Mouse (Mus musculus) hindbrain, postnatal 0 days (tissue): ENCODE measurements around the gene Slc25a10. TPM values are rescaled to one million over a fixed set of nuclear protein-coding genes. Genes with fewer than 3 reads are reported as not detected.

Source experiments
- ATAC-seq: fragments of 200-750 bp; cut with Nextera tagmentation; 2 replicates; pipeline ENCODE4 v1.8.0; 2017; ENCODE audit warnings: mild to moderate bottlenecking, moderate TSS enrichment, moderate library complexity
- DNase-seq: peaks from one replicate; pipeline ENCODE4 v3.0.0-alpha.2; 2015; ENCODE audit warnings: low spot score
- H3K27ac ChIP-seq: fragments of 300-500 bp; sonication (generic); 2 replicates; pipeline ENCODE4 v1.5.1; 2014; ENCODE audit warnings: mild to moderate bottlenecking
- H3K27me3 ChIP-seq: fragments of 300-500 bp; sonication (generic); 2 replicates; pipeline ENCODE4 v1.6.1; 2014; ENCODE audit warnings: low read length, mixed read lengths; ENCODE audit not compliant: insufficient read depth
- H3K36me3 ChIP-seq: fragments of 300-500 bp; sonication (generic); 2 replicates; pipeline ENCODE4 v1.6.1; 2014; ENCODE audit warnings: low read length, mixed read lengths; ENCODE audit not compliant: insufficient read depth
- H3K4me1 ChIP-seq: fragments of 300-500 bp; sonication (generic); 2 replicates; pipeline ENCODE4 v1.6.1; 2014; ENCODE audit warnings: antibody characterized with exemption, low read length, mixed read lengths; ENCODE audit not compliant: insufficient read depth
- H3K4me2 ChIP-seq: fragments of 300-500 bp; sonication (generic); 2 replicates; pipeline ENCODE4 v1.6.1; 2014; ENCODE audit warnings: low read depth, mild to moderate bottlenecking, low read length, moderate library complexity, mixed read lengths
- H3K4me3 ChIP-seq: fragments of 300-500 bp; sonication (generic); 2 replicates; pipeline ENCODE4 v1.5.1; 2014; ENCODE audit warnings: low read length
- H3K9ac ChIP-seq: fragments of 300-500 bp; sonication (generic); replicated peaks from 2 replicates; pipeline ENCODE4 v1.6.1; 2014; ENCODE audit warnings: mild to moderate bottlenecking, low read length, moderate library complexity, mixed read lengths
- H3K9me3 ChIP-seq: fragments of 300-500 bp; sonication (generic); 2 replicates; pipeline ENCODE4 v1.6.1; 2016; ENCODE audit warnings: low read length, mixed read lengths
- CTCF ChIP-seq: IDR thresholded peaks from 2 replicates; pipeline ENCODE4 v1.5.1; 2016; ENCODE audit warnings: antibody characterized with exemption, control low read depth, low read depth
- WGBS: fragments of 180-500 bp; shearing (Covaris S2); extraction: QIAGEN DNeasy Blood & Tissue Kit; methylation state at CpG from one replicate; pipeline ENCODE4 v1.1.7; 2014; 5-methylcytosine and 5-hydroxymethylcytosine counted together
- polyA plus RNA-seq: library from polyadenylated mRNA; unstranded; fragments of >200 nt; fragmentation: Nextera tagmentation; extraction: Ambion mirVana; gene quantifications from 2 replicates; pipeline ENCODE4 v1.2.1, GENCODE M21; 2015
- total RNA-seq: library from RNA; depleted of rRNA; stranded (reverse); fragments of >200 nt; gene quantifications from 2 replicates; pipeline ENCODE4 v1.2.3, GENCODE M21; 2014

Gene Slc25a10
- total and polyA plus RNA-seq, 2 experiments from 2014 or later: 28.8 to 52.5 TPM

- peak; percentile 96 for ATAC-seq
- Histone ChIP-seq H3K27me3 (no peaks in the 10 kb centered on the region), H3K27ac (peak within 1 kb of the TSS; percentile 88), H3K36me3 (peaks cover 46% of the 10 kb centered on the region), H3K4me1 (peaks cover 9% of the 10 kb centered on the region; the same call in 1 of the 2 replicates), H3K4me2 (peak within 1 kb of the TSS; percentile 81), H3K9ac (peak within 1 kb of the TSS; percentile 92), H3K4me3 (peak within 1 kb of the TSS; percentile 97), H3K9me3 (no peaks in the 10 kb centered on the region)
- TF ChIP-seq CTCF: peak; percentile 8
- under 1% methylated on average over 58 of the region's 60 CpGs for WGBS
- peak; percentile 99 for DNase-seq
Measured at GRCm38 (mm10) chr11:120484265-120484981, 7.2 kb upstream of the Slc25a10 start, which contains the start of gene Mrpl12. Gene Mrpl12, plus strand, starts transcription at chr11:120484613.

GRCm38 (mm10) chr11:120485251-120485650 is 6.4 kb upstream of the Slc25a10 start:
- Histone ChIP-seq H3K4me3 (peak overlapping the region; percentile 97), H3K9me3 (no peaks in the 10 kb centered on the region), H3K27me3 (no peaks in the 10 kb centered on the region), H3K36me3 (peaks cover 38% of the 10 kb centered on the region), H3K9ac (peak overlapping the region; percentile 92), H3K4me1 (peaks cover 9% of the 10 kb centered on the region; the same call in 1 of the 2 replicates), H3K27ac (peak overlapping the region; percentile 88; the same call in 1 of the 2 replicates), H3K4me2 (peak overlapping the region; percentile 81)
- TF ChIP-seq CTCF: no peak
- DNase-seq (no peak), ATAC-seq (no peak)
- 12% methylated on average over 10 of the region's 10 CpGs for WGBS

- Histone ChIP-seq H3K36me3 (peaks cover 18% of the 10 kb centered on the region), H3K27me3 (no peaks in the 10 kb centered on the region), H3K4me2 (no peak overlapping the region), H3K4me3 (no peak overlapping the region), H3K9ac (no peak overlapping the region), H3K9me3 (no peaks in the 10 kb centered on the region), H3K27ac (no peak overlapping the region), H3K4me1 (peaks cover 26% of the 10 kb centered on the region)
- WGBS: 83% methylated on average over 4 of the region's 4 CpGs
- ATAC-seq (no peak), DNase-seq (no peak)
- no peak for TF ChIP-seq CTCF
Measured at GRCm38 (mm10) chr11:120488516-120488915, 3.1 kb upstream of the Slc25a10 start.

GRCm38 (mm10) chr11:120489054-120489761 is 2.4 kb upstream of the Slc25a10 start:
- Histone ChIP-seq H3K27ac (0 out of 2 replicates have a peak overlapping the region, but pooled peaks have one; percentile 15), H3K4me2 (no peak overlapping the region), H3K36me3 (peaks cover 16% of the 10 kb centered on the region), H3K9me3 (no peaks in the 10 kb centered on the region), H3K4me3 (no peak overlapping the region), H3K9ac (no peak overlapping the region), H3K4me1 (peaks cover 26% of the 10 kb centered on the region), H3K27me3 (no peaks in the 10 kb centered on the region)
- 63% methylated on average over 4 of the region's 4 CpGs for WGBS
- peak; percentile 89 for DNase-seq
- peak; percentile 16; the same call in 1 of the 2 replicates for ATAC-seq
- peak; percentile 94 for TF ChIP-seq CTCF

- no peak for ATAC-seq
- TF ChIP-seq CTCF: peak; percentile 33; the same call in 1 of the 2 replicates
- Histone ChIP-seq H3K4me2 (peak overlapping the region; percentile 77; the same call in 1 of the 2 replicates), H3K27ac (peak overlapping the region; percentile 76), H3K9ac (no peak overlapping the region), H3K36me3 (peaks cover 26% of the 10 kb centered on the region), H3K4me3 (no peak overlapping the region), H3K9me3 (no peaks in the 10 kb centered on the region), H3K27me3 (no peaks in the 10 kb centered on the region), H3K4me1 (peaks cover 24% of the 10 kb centered on the region)
- 29% methylated on average over 4 of the region's 4 CpGs for WGBS
- DNase-seq: no peak
Measured at GRCm38 (mm10) chr11:120490291-120491046, 1.2 kb upstream of the Slc25a10 start.
